Mouse (Mus musculus): Measurements from ENCODE around the gene Cdkl1. TPM values are rescaled to one million over a fixed set of nuclear protein-coding genes. Genes with fewer than 3 reads are reported as not detected.

Gene Cdkl1
- total and polyA plus RNA-seq, 3 experiments: 2.0 to 11.2 (median 9.3) TPM

- Histone ChIP-seq H3K36me3 (ENCODE audit: control insufficient read depth, insufficient read depth, low read length) (no peaks in the 10 kb centered on the region), H3K4me3 (no peak overlapping the region), H3K9ac (ENCODE audit: low read depth, low read length) (no peak overlapping the region), H3K27me3 (ENCODE audit: control insufficient read depth, insufficient read depth, low read length) (no peaks in the 10 kb centered on the region), H3K4me1 (ENCODE audit: control insufficient read depth, insufficient read depth, low read length) (no peaks in the 10 kb centered on the region), H3K79me2 (replicated peaks; ENCODE audit: control insufficient read depth, insufficient read depth, low read length) (no peaks in the 10 kb centered on the region), H3K27ac (no peak overlapping the region)
- WGBS: 54% methylated on average over 11 of the region's 11 CpGs
- no peak for DNase-seq
- TF ChIP-seq CTCF (IDR thresholded peaks at IDR 0.05) (no peak), POLR2A (IDR thresholded peaks at IDR 0.05; ENCODE audit: insufficient read depth, low read depth, low read length) (no peak)
- intact Hi-C loops (cut with DNase I): no loop called here
Observed at GRCm38 (mm10) chr12:69807399-69807985, 16.4 kb upstream of the Cdkl1 start.

- Histone ChIP-seq H3K79me2 (replicated peaks; ENCODE audit: control insufficient read depth, insufficient read depth, low read length) (no peaks in the 10 kb centered on the region), H3K4me1 (ENCODE audit: control insufficient read depth, insufficient read depth, low read length) (no peaks in the 10 kb centered on the region), H3K9ac (ENCODE audit: low read depth, low read length) (no peak overlapping the region), H3K4me3 (no peak overlapping the region), H3K27me3 (ENCODE audit: control insufficient read depth, insufficient read depth, low read length) (no peaks in the 10 kb centered on the region), H3K27ac (no peak overlapping the region), H3K36me3 (ENCODE audit: control insufficient read depth, insufficient read depth, low read length) (no peaks in the 10 kb centered on the region)
- intact Hi-C loops (cut with DNase I): no loop called here
- TF ChIP-seq POLR2A (IDR thresholded peaks at IDR 0.05; ENCODE audit: insufficient read depth, low read depth, low read length) (no peak), EP300 (IDR thresholded peaks at IDR 0.05; ENCODE audit: insufficient read depth, low read depth, low read length) (no peak), CTCF (IDR thresholded peaks at IDR 0.05) (no peak)
- 78% methylated on average over 6 of the region's 6 CpGs for WGBS
- DNase-seq: no peak
Observed at GRCm38 (mm10) chr12:69805148-69805547, 14.1 kb upstream of the Cdkl1 start.

- TF ChIP-seq CTCF (IDR thresholded peaks at IDR 0.05): no peak
- TF ChIP-seq EP300 (IDR thresholded peaks at IDR 0.05; ENCODE audit: insufficient read depth, low read depth, low read length): no peak
- TF ChIP-seq POLR2A (IDR thresholded peaks at IDR 0.05; ENCODE audit: insufficient read depth, low read depth, low read length): no peak
- Histone ChIP-seq H3K4me1 (ENCODE audit: control insufficient read depth, insufficient read depth, low read length) (no peaks in the 10 kb centered on the region), H3K9ac (ENCODE audit: low read depth, low read length) (no peak overlapping the region), H3K27ac (no peak overlapping the region), H3K79me2 (replicated peaks; ENCODE audit: control insufficient read depth, insufficient read depth, low read length) (no peaks in the 10 kb centered on the region), H3K4me3 (no peak overlapping the region), H3K36me3 (ENCODE audit: control insufficient read depth, insufficient read depth, low read length) (no peaks in the 10 kb centered on the region), H3K27me3 (ENCODE audit: control insufficient read depth, insufficient read depth, low read length) (no peaks in the 10 kb centered on the region)
- no peak for DNase-seq
- WGBS: 90% methylated on average over 10 of the region's 10 CpGs
- intact Hi-C loops (cut with DNase I): no loop called here
Observed at GRCm38 (mm10) chr12:69804393-69805070, 13.5 kb upstream of the Cdkl1 start.

GRCm38 (mm10) chr12:69803196-69803595 is 12.1 kb upstream of the Cdkl1 start:
- no peaks in the 10 kb centered on the region for H3K36me3 ChIP-seq (ENCODE audit: control insufficient read depth, insufficient read depth, low read length)
- no peaks in the 10 kb centered on the region for H3K79me2 ChIP-seq (replicated peaks; ENCODE audit: control insufficient read depth, insufficient read depth, low read length)
- WGBS: 72% methylated on average over 6 of the region's 6 CpGs
- H3K27ac ChIP-seq: no peak overlapping the region
- TF ChIP-seq EP300 (IDR thresholded peaks at IDR 0.05; ENCODE audit: insufficient read depth, low read depth, low read length) (no peak), POLR2A (IDR thresholded peaks at IDR 0.05; ENCODE audit: insufficient read depth, low read depth, low read length) (no peak)
- no peaks in the 10 kb centered on the region for H3K27me3 ChIP-seq (ENCODE audit: control insufficient read depth, insufficient read depth, low read length)
- DNase-seq: no peak
- no peaks in the 10 kb centered on the region for H3K4me1 ChIP-seq (ENCODE audit: control insufficient read depth, insufficient read depth, low read length)
- intact Hi-C loops (cut with DNase I): no loop called here
- H3K4me3 ChIP-seq: no peak overlapping the region
- no peak overlapping the region for H3K9ac ChIP-seq (ENCODE audit: low read depth, low read length)

GRCm38 (mm10) chr12:69800586-69800985 is 9.5 kb upstream of the Cdkl1 start:
- no peak for TF ChIP-seq EP300 (IDR thresholded peaks at IDR 0.05; ENCODE audit: insufficient read depth, low read depth, low read length)
- TF ChIP-seq CTCF (IDR thresholded peaks at IDR 0.05): no peak
- no peak for TF ChIP-seq POLR2A (IDR thresholded peaks at IDR 0.05; ENCODE audit: insufficient read depth, low read depth, low read length)
- 84% methylated on average over 4 of the region's 4 CpGs for WGBS
- H3K4me3 ChIP-seq: no peak overlapping the region

GRCm38 (mm10) chr12:69796311-69796710 is 5.2 kb upstream of the Cdkl1 start:
- Histone ChIP-seq H3K4me1 (ENCODE audit: control insufficient read depth, insufficient read depth, low read length) (no peaks in the 10 kb centered on the region), H3K79me2 (replicated peaks; ENCODE audit: control insufficient read depth, insufficient read depth, low read length) (no peaks in the 10 kb centered on the region), H3K4me3 (no peak overlapping the region), H3K9ac (ENCODE audit: low read depth, low read length) (no peak overlapping the region), H3K27me3 (ENCODE audit: control insufficient read depth, insufficient read depth, low read length) (no peaks in the 10 kb centered on the region), H3K27ac (no peak overlapping the region), H3K36me3 (ENCODE audit: control insufficient read depth, insufficient read depth, low read length) (no peaks in the 10 kb centered on the region)
- TF ChIP-seq CTCF (IDR thresholded peaks at IDR 0.05) (no peak), POLR2A (IDR thresholded peaks at IDR 0.05; ENCODE audit: insufficient read depth, low read depth, low read length) (no peak), EP300 (IDR thresholded peaks at IDR 0.05; ENCODE audit: insufficient read depth, low read depth, low read length) (no peak)
- DNase-seq: no peak
- WGBS: 86% methylated on average over 3 of the region's 3 CpGs
- intact Hi-C loops (cut with DNase I): no loop called here

More at GRCm38 (mm10) chr12:69800586-69800985, 9.5 kb upstream of the Cdkl1 start:
- H3K9ac ChIP-seq (ENCODE audit: low read depth, low read length): no peak overlapping the region
- H3K4me1 ChIP-seq (ENCODE audit: control insufficient read depth, insufficient read depth, low read length): no peaks in the 10 kb centered on the region
- no peaks in the 10 kb centered on the region for H3K79me2 ChIP-seq (replicated peaks; ENCODE audit: control insufficient read depth, insufficient read depth, low read length)
- no peak overlapping the region for H3K27ac ChIP-seq
- no peaks in the 10 kb centered on the region for H3K27me3 ChIP-seq (ENCODE audit: control insufficient read depth, insufficient read depth, low read length)
- intact Hi-C loops (cut with DNase I): no loop called here
- no peak for DNase-seq
- no peaks in the 10 kb centered on the region for H3K36me3 ChIP-seq (ENCODE audit: control insufficient read depth, insufficient read depth, low read length)

All from heart, adult 2 months (tissue).